8 mouse cellular contexts compared by ENCODE assay signal in genomic region chr16:20517216-20517615, GRCm38 (mm10). TPM values are rescaled to one million over a fixed set of nuclear protein-coding genes. Genes with fewer than 3 reads are reported as not detected.
DNase-seq lines count a peak whose midpoint lies in the region; ATAC-seq and TF ChIP-seq lines count a peak whose summit lies in the region.

No protein-coding gene starts in this region.

- no peaks in the 10 kb centered on the region for H3K9me3 ChIP-seq in kidney, postnatal 0 days (replicated peaks; ENCODE audit: low read length)
- H3K9me3 ChIP-seq in ES-E14 (ENCODE audit: control insufficient read depth, insufficient read depth, low read depth, low read length): no peaks in the 10 kb centered on the region
- H3K9me3 ChIP-seq in embryonic facial prominence, embryonic 10.5 days: no peaks in the 10 kb centered on the region
- H3K9me3 ChIP-seq in hindbrain, embryonic 15.5 days: no peaks in the 10 kb centered on the region

- peak overlapping the region; percentile 93 for H3K4me3 ChIP-seq in kidney, postnatal 0 days (replicated peaks; ENCODE audit: low read depth, low read length)
- H3K4me3 ChIP-seq in ES-E14 (ENCODE audit: insufficient read depth in 1 of 2, low read depth in 1 of 2, low read length in 2 of 2, poor library complexity in 1 of 2, severe bottlenecking in 1 of 2): peak overlapping the region; percentile 86 to 91
- peak overlapping the region; percentile 98 for H3K4me3 ChIP-seq in embryonic facial prominence, embryonic 10.5 days
- H3K4me3 ChIP-seq in hindbrain, embryonic 15.5 days: peak overlapping the region; percentile 95

- H3K27me3 ChIP-seq in kidney, postnatal 0 days (ENCODE audit: insufficient read depth, low read length): no peaks in the 10 kb centered on the region
- no peaks in the 10 kb centered on the region for H3K27me3 ChIP-seq in embryonic facial prominence, embryonic 10.5 days (replicated peaks; ENCODE audit: low read depth, poor library complexity, severe bottlenecking)
- no peaks in the 10 kb centered on the region for H3K27me3 ChIP-seq in hindbrain, embryonic 15.5 days

- WGBS in kidney, postnatal 0 days: 0% methylated on average over 26 of the region's 26 CpGs
- under 1% methylated on average over 26 of the region's 26 CpGs for WGBS in embryonic facial prominence, embryonic 10.5 days
- under 1% methylated on average over 26 of the region's 26 CpGs for WGBS in hindbrain, embryonic 15.5 days

- TF ChIP-seq CTCF in kidney, postnatal 0 days (IDR thresholded peaks at IDR 0.05; ENCODE audit: low read depth): no peak

- ATAC-seq in kidney, postnatal 0 days (replicated peaks; ENCODE audit: low FRiP score, low read depth): peak; percentile 31
- no peak; the same call in 1 of the 2 replicates for ATAC-seq in hindbrain, embryonic 15.5 days (ENCODE audit: low FRiP score, low read depth)
- peak; percentile 46 for ATAC-seq in megakaryocyte-erythroid progenitor cell, adult 5-6 weeks (replicated peaks; ENCODE audit: low FRiP score, low TSS enrichment, poor library complexity, severe bottlenecking)

- H3K4me2 ChIP-seq in kidney, postnatal 0 days (ENCODE audit: low read length): peak overlapping the region; percentile 53
- H3K4me2 ChIP-seq in hindbrain, embryonic 15.5 days: peak overlapping the region; percentile 71

- H3K9ac ChIP-seq in kidney, postnatal 0 days (ENCODE audit: low read depth, low read length): peak overlapping the region; percentile 97
- H3K9ac ChIP-seq in ES-E14 (ENCODE audit: insufficient read depth, low read depth, low read length, poor library complexity, severe bottlenecking): peak overlapping the region; percentile 89
- peak overlapping the region; percentile 97 for H3K9ac ChIP-seq in hindbrain, embryonic 15.5 days

- in situ Hi-C loops in ES-E14 (cut with MboI; ENCODE audit: low sequenced_read_pairs in 2 of 2, unreplicated experiment in 2 of 2): no loop called here

- H3K27ac ChIP-seq in kidney, postnatal 0 days: peak overlapping the region; percentile 96
- peak overlapping the region; percentile 0; the same call in 1 of the 2 replicates for H3K27ac ChIP-seq in ES-E14 (ENCODE audit: insufficient read depth, low read depth, low read length, poor library complexity, severe bottlenecking)
- H3K27ac ChIP-seq in embryonic facial prominence, embryonic 10.5 days (replicated peaks): peak overlapping the region; percentile 96
- H3K27ac ChIP-seq in hindbrain, embryonic 15.5 days (replicated peaks): peak overlapping the region; percentile 94

- H3K36me3 ChIP-seq in kidney, postnatal 0 days (ENCODE audit: insufficient read depth, low read length): 0 out of 2 replicates have a peak, but pooled peaks cover 5% of the 10 kb centered on the region
- H3K36me3 ChIP-seq in ES-E14 (ENCODE audit: control insufficient read depth, insufficient read depth, low read length, poor library complexity, severe bottlenecking): no peaks in the 10 kb centered on the region; the same call in 1 of the 2 replicates
- H3K36me3 ChIP-seq in embryonic facial prominence, embryonic 10.5 days (replicated peaks): peaks cover 33% of the 10 kb centered on the region
- H3K36me3 ChIP-seq in hindbrain, embryonic 15.5 days: 0 out of 2 replicates have a peak, but pooled peaks cover 4% of the 10 kb centered on the region

- peak; percentile 31 for DNase-seq in kidney, postnatal 0 days (ENCODE audit: low spot score)
- no peak for DNase-seq in kidney, postnatal 10 days
- DNase-seq in ES-E14 (ENCODE audit: low read depth, low spot score): no peak
- DNase-seq in embryonic facial prominence, embryonic 10.5 days (ENCODE audit: low spot score): no peak
- DNase-seq in thymus, postnatal 36 days: peak; percentile 48 to 55
- DNase-seq in layer of hippocampus, postnatal 14 days (ENCODE audit: low spot score in 2 of 2): no peak

- H3K4me1 ChIP-seq in kidney, postnatal 0 days (replicated peaks; ENCODE audit: insufficient read depth, low read length): peaks cover 7% of the 10 kb centered on the region; the same call in 1 of the 2 replicates
- H3K4me1 ChIP-seq in ES-E14 (ENCODE audit: control insufficient read depth in 2 of 2, insufficient read depth in 2 of 2, low read length in 2 of 2, poor library complexity in 1 of 2): peaks cover 0 to 2% of the 10 kb centered on the region in 2 experiments; a peak in 1 of 4 replicates
- peaks cover 22% of the 10 kb centered on the region for H3K4me1 ChIP-seq in embryonic facial prominence, embryonic 10.5 days
- peaks cover 35% of the 10 kb centered on the region for H3K4me1 ChIP-seq in hindbrain, embryonic 15.5 days (replicated peaks)

TF ChIP-seq in ES-E14, 5 proteins besides CTCF, POLR2A, EP300 and RAD21:
- TF ChIP-seq CHD2 (IDR thresholded peaks at IDR 0.05; ENCODE audit: low read depth, low read length): no peak
- TF ChIP-seq ZNF384 (IDR thresholded peaks at IDR 0.05; ENCODE audit: low read depth, low read length): no peak
- no peak for TF ChIP-seq MAFK (IDR thresholded peaks at IDR 0.05; ENCODE audit: insufficient read depth, low read depth, low read length)
- TF ChIP-seq ZC3H11A (IDR thresholded peaks at IDR 0.05; ENCODE audit: borderline replicate concordance, low read depth, low read length): no peak
- TF ChIP-seq HCFC1 (IDR thresholded peaks at IDR 0.05; ENCODE audit: borderline replicate concordance, insufficient read depth, low read length): no peak

RNA-seq across cellular contexts. Expression of gene Dvl3, which starts 0.4 kb away (rescaled TPM):
- polyA plus RNA-seq in kidney, postnatal 0 days (2015; fragmentation: Nextera tagmentation; extraction: Ambion mirVana): 15.7 and 16.5 TPM in 2 replicates
- 10.6 and 10.8 TPM in 2 replicates for total RNA-seq in ES-E14 (2012; rRNA removed)
- 33.0 and 35.1 TPM in 2 replicates for polyA plus RNA-seq in embryonic facial prominence, embryonic 10.5 days (2016; fragmentation: Nextera tagmentation; extraction: Ambion mirVana)
- polyA plus RNA-seq in hindbrain, embryonic 15.5 days (2015; fragmentation: Nextera tagmentation; extraction: Ambion mirVana): 37.5 and 44.3 TPM in 2 replicates
- total RNA-seq in megakaryocyte-erythroid progenitor cell, adult 5-6 weeks (2014; fragmentation: Nextera tagmentation): 27.7 and 32.8 TPM in 2 replicates
- total RNA-seq in megakaryocyte-erythroid progenitor cell, adult 5-6 weeks (2017): 2.7 and 3.3 TPM in 2 replicates
- total RNA-seq in layer of hippocampus, postnatal 14 days (2021): 10 to 100 TPM; 77.2 to 78.9 TPM

RNA-seq across cellular contexts. Expression of gene Ap2m1, which starts 18.1 kb away (rescaled TPM):
- polyA plus RNA-seq in kidney, postnatal 0 days (2015; fragmentation: Nextera tagmentation; extraction: Ambion mirVana): 605 and 673 TPM in 2 replicates
- total RNA-seq in ES-E14 (2012; rRNA removed): 170 and 236 TPM in 2 replicates
- 604 and 650 TPM in 2 replicates for polyA plus RNA-seq in embryonic facial prominence, embryonic 10.5 days (2016; fragmentation: Nextera tagmentation; extraction: Ambion mirVana)
- polyA plus RNA-seq in hindbrain, embryonic 15.5 days (2015; fragmentation: Nextera tagmentation; extraction: Ambion mirVana): 1,171 and 1,212 TPM in 2 replicates
- 166 and 200 TPM in 2 replicates for total RNA-seq in megakaryocyte-erythroid progenitor cell, adult 5-6 weeks (2014; fragmentation: Nextera tagmentation)
- total RNA-seq in megakaryocyte-erythroid progenitor cell, adult 5-6 weeks (2017): 113 and 150 TPM in 2 replicates
- 100 to 1,000 TPM; 893 to 941 TPM for total RNA-seq in layer of hippocampus, postnatal 14 days (2021)

RNA-seq across cellular contexts. Expression of gene Eif2b5, which starts 18.6 kb away (rescaled TPM):
- 76.0 and 85.1 TPM in 2 replicates for polyA plus RNA-seq in kidney, postnatal 0 days (2015; fragmentation: Nextera tagmentation; extraction: Ambion mirVana)
- 159 and 173 TPM in 2 replicates for total RNA-seq in ES-E14 (2012; rRNA removed)
- 157 and 169 TPM in 2 replicates for polyA plus RNA-seq in embryonic facial prominence, embryonic 10.5 days (2016; fragmentation: Nextera tagmentation; extraction: Ambion mirVana)
- 101 TPM in 2 replicates for polyA plus RNA-seq in hindbrain, embryonic 15.5 days (2015; fragmentation: Nextera tagmentation; extraction: Ambion mirVana)
- 80.8 and 82.4 TPM in 2 replicates for total RNA-seq in megakaryocyte-erythroid progenitor cell, adult 5-6 weeks (2014; fragmentation: Nextera tagmentation)
- 108 TPM in 2 replicates for total RNA-seq in megakaryocyte-erythroid progenitor cell, adult 5-6 weeks (2017)
- total RNA-seq in layer of hippocampus, postnatal 14 days (2021): 10 to 100 TPM; 51.7 to 54.1 TPM

RNA-seq across cellular contexts. Expression of gene Abcf3, which starts 31.2 kb away (rescaled TPM):
- polyA plus RNA-seq in kidney, postnatal 0 days (2015; fragmentation: Nextera tagmentation; extraction: Ambion mirVana): 51.6 and 53.6 TPM in 2 replicates
- total RNA-seq in ES-E14 (2012; rRNA removed): 49.8 and 64.0 TPM in 2 replicates
- polyA plus RNA-seq in embryonic facial prominence, embryonic 10.5 days (2016; fragmentation: Nextera tagmentation; extraction: Ambion mirVana): 57.2 and 59.6 TPM in 2 replicates
- polyA plus RNA-seq in hindbrain, embryonic 15.5 days (2015; fragmentation: Nextera tagmentation; extraction: Ambion mirVana): 80.6 and 81.7 TPM in 2 replicates
- 42.8 and 60.5 TPM in 2 replicates for total RNA-seq in megakaryocyte-erythroid progenitor cell, adult 5-6 weeks (2014; fragmentation: Nextera tagmentation)
- total RNA-seq in megakaryocyte-erythroid progenitor cell, adult 5-6 weeks (2017): 38.7 and 42.9 TPM in 2 replicates
- total RNA-seq in layer of hippocampus, postnatal 14 days (2021): 10 to 100 TPM; 82.8 to 87.9 TPM

Comparison
In these comparisons a context has a peak if more than half of its experiments do, and no peak if none do; other contexts are left out.
1. DNase-seq: peak in kidney, postnatal 0 days (single experiment) and thymus, postnatal 36 days (2 of 2); none in kidney, postnatal 10 days (single experiment), ES-E14 (single experiment), embryonic facial prominence, embryonic 10.5 days (single experiment) and layer of hippocampus, postnatal 14 days (0 of 2).
2. H3K27ac ChIP-seq: peak in every context shown above with its lines; median percentile 96 in kidney, postnatal 0 days; 96 in embryonic facial prominence, embryonic 10.5 days; 94 in hindbrain, embryonic 15.5 days; 0 in ES-E14.
3. Peak in every context shown above with its lines, with median percentiles within 50 percentile points of each other: H3K4me3 ChIP-seq and H3K9ac ChIP-seq.